27 mouse cellular contexts compared by ENCODE assay signal in the genomic region with DNA sequence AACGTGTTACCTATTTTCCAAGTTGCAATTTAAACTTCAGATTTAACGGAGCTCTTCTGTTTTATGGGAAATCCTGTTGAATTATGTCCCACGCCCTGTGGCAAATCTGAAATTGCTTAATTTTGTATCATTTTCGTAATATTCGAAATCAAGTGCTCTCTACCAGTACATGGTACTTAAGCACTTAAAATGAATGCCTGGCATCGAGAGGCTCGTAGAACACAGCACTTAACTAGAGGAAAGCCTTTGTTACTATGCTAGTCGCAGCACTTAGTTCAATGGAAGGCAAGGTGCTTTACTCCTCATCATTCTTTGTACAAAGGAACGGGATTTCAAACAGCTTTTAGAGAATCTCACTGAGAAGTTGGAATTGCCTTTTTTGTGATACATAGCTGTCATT.
DNase-seq lines count a peak whose midpoint lies in the region; ATAC-seq and TF ChIP-seq lines count a peak whose summit lies in the region.
"Had no signal": no experiment of that assay in that cellular context is flagged by ENCODE, and none has a peak within 500 bp of the region (broad histone marks: within the 10 kb centered on the region; RNA-seq: fewer than 3 reads in every experiment).

No protein-coding gene starts in this region.

- H3K9me3 ChIP-seq in forebrain, embryonic 14.5 days (replicated peaks; ENCODE audit: control insufficient read depth, low read length), result no peaks in the 10 kb centered on the region
- H3K9me3 ChIP-seq in forebrain, embryonic 11.5 days (ENCODE audit: control insufficient read depth, low read length), result no peaks in the 10 kb centered on the region
- H3K9me3 ChIP-seq: embryonic facial prominence, embryonic 13.5 days; embryonic facial prominence, embryonic 15.5 days; forebrain, embryonic 10.5 days; forebrain, embryonic 13.5 days; G1E had no signal

- no peaks in the 10 kb centered on the region for H3K36me3 ChIP-seq in forebrain, embryonic 14.5 days (ENCODE audit: control insufficient read depth, insufficient read depth, low read length)
- no peaks in the 10 kb centered on the region for H3K36me3 ChIP-seq in forebrain, embryonic 11.5 days (ENCODE audit: control insufficient read depth, insufficient read depth, low read length)
- H3K36me3 ChIP-seq: embryonic facial prominence, embryonic 13.5 days; embryonic facial prominence, embryonic 15.5 days; forebrain, embryonic 10.5 days; G1E had no signal

- H3K4me2 ChIP-seq in forebrain, embryonic 14.5 days (ENCODE audit: low read length), result no peak overlapping the region
- no peak overlapping the region for H3K4me2 ChIP-seq in forebrain, embryonic 11.5 days (ENCODE audit: low read depth, low read length, severe bottlenecking)
- H3K4me2 ChIP-seq: embryonic facial prominence, embryonic 13.5 days; embryonic facial prominence, embryonic 15.5 days; forebrain, embryonic 13.5 days had no signal

- no peak overlapping the region for H3K27ac ChIP-seq in forebrain, embryonic 14.5 days (ENCODE audit: low read depth, low read length)
- no peak overlapping the region for H3K27ac ChIP-seq in forebrain, embryonic 11.5 days (ENCODE audit: low read depth, low read length)
- H3K27ac ChIP-seq: embryonic facial prominence, embryonic 13.5 days; embryonic facial prominence, embryonic 15.5 days; forebrain, embryonic 10.5 days; forebrain, embryonic 13.5 days had no signal

- H3K9ac ChIP-seq in forebrain, embryonic 14.5 days (ENCODE audit: low read length), result no peak overlapping the region
- no peak overlapping the region for H3K9ac ChIP-seq in forebrain, embryonic 11.5 days (ENCODE audit: low read length)
- H3K9ac ChIP-seq: embryonic facial prominence, embryonic 13.5 days; embryonic facial prominence, embryonic 15.5 days; forebrain, embryonic 13.5 days had no signal

- no peak for TF ChIP-seq POLR2A in brain, embryonic 14.5 days (IDR thresholded peaks at IDR 0.05; ENCODE audit: borderline replicate concordance, extremely low read depth, insufficient read depth, insufficient read length, poor library complexity, severe bottlenecking)

- no peaks in the 10 kb centered on the region for H3K27me3 ChIP-seq in forebrain, embryonic 14.5 days (replicated peaks; ENCODE audit: control insufficient read depth, insufficient read depth, low read length)
- no peaks in the 10 kb centered on the region for H3K27me3 ChIP-seq in forebrain, embryonic 11.5 days (ENCODE audit: control insufficient read depth, insufficient read depth, low read length)
- H3K27me3 ChIP-seq: CH12.LX; embryonic facial prominence, embryonic 13.5 days; embryonic facial prominence, embryonic 15.5 days; forebrain, embryonic 13.5 days; Patski had no signal

- H3K4me1 ChIP-seq in forebrain, embryonic 14.5 days (ENCODE audit: control insufficient read depth, insufficient read depth, low read length), result no peaks in the 10 kb centered on the region
- no peaks in the 10 kb centered on the region for H3K4me1 ChIP-seq in forebrain, embryonic 11.5 days (replicated peaks; ENCODE audit: control insufficient read depth, insufficient read depth, low read length)
- H3K4me1 ChIP-seq: embryonic facial prominence, embryonic 13.5 days; embryonic facial prominence, embryonic 15.5 days; forebrain, embryonic 10.5 days; forebrain, embryonic 13.5 days had no signal

- no peak for TF ChIP-seq CTCF in brain, embryonic 14.5 days (IDR thresholded peaks at IDR 0.05; ENCODE audit: borderline replicate concordance, extremely low read depth, insufficient read depth, insufficient read length)

- no peak overlapping the region for H3K4me3 ChIP-seq in forebrain, embryonic 14.5 days (ENCODE audit: low read depth, low read length)
- no peak overlapping the region for H3K4me3 ChIP-seq in forebrain, embryonic 11.5 days (ENCODE audit: low read depth, low read length)
- H3K4me3 ChIP-seq: embryonic facial prominence, embryonic 13.5 days; embryonic facial prominence, embryonic 15.5 days; erythroblast, embryonic 14.5 days; forebrain, embryonic 10.5 days; forebrain, embryonic 13.5 days had no signal

- 82% methylated on average over 9 of the region's 9 CpGs for WGBS in forebrain, embryonic 14.5 days
- WGBS in forebrain, embryonic 11.5 days, result 86% methylated on average over 9 of the region's 9 CpGs

- no peak for ATAC-seq in forebrain, embryonic 14.5 days
- no peak for ATAC-seq in forebrain, embryonic 11.5 days (replicated peaks; ENCODE audit: low FRiP score)
- ATAC-seq: activated CD4-positive, CD25-positive, alpha-beta regulatory T cell, adult 4 months; CD4-positive, CD25-positive, alpha-beta regulatory T cell, adult 4 months; forebrain, embryonic 13.5 days; forebrain, embryonic 16.5 days; Patski had no signal

- DNase-seq in forebrain, embryonic 14.5 days (ENCODE audit: low spot score), result peak; percentile 7
- no peak for DNase-seq in forebrain, embryonic 11.5 days (ENCODE audit: low spot score)
- DNase-seq in lung, postnatal 25 days (ENCODE audit: low spot score), result peak; percentile 2
- DNase-seq in lung, postnatal 4 days, result no peak
- DNase-seq in brain, embryonic 14.5 days (ENCODE audit: low read depth), result peak; percentile 14
- DNase-seq: adrenal gland, adult 8-10 months; adrenal gland, postnatal 14 days; adrenal gland, postnatal 36 days; B cell, adult 2 months; cerebellum, adult 11 months; cerebellum, adult 18-20 months; cerebellum, adult 8-10 months; cerebellum, adult 9-11 months; cerebellum, postnatal 14 days; cerebellum, postnatal 36 days; embryo, embryonic 11 days had no signal

Comparison
In these comparisons a context has a peak if more than half of its experiments do, and no peak if none do; other contexts are left out.
1. DNase-seq: peak in forebrain, embryonic 14.5 days (single experiment), lung, postnatal 25 days (single experiment) and brain, embryonic 14.5 days (single experiment); none in forebrain, embryonic 11.5 days (single experiment) and lung, postnatal 4 days (0 of 2).